ENCODE assay signal across 22 mouse cellular contexts in genomic region chr5:136578201-136578600, GRCm38 (mm10).
"Had no signal": no experiment of that assay in that cellular context is flagged by ENCODE, and none has a peak within 500 bp of the region (broad histone marks: within the 10 kb centered on the region; RNA-seq: fewer than 3 reads in every experiment).

No protein-coding gene starts in this region.

- DNase-seq: gastrocnemius, postnatal 14 days; gastrocnemius, postnatal 36 days; heart, adult 11 months; heart, postnatal 10 days; heart, postnatal 4 days; kidney, adult 18-20 months; kidney, adult 8-10 months; kidney, postnatal 10 days; kidney, postnatal 25 days; kidney, postnatal 4 days; layer of hippocampus, postnatal 36 days; liver; liver, embryonic 13.5 days had no signal

- H3K9me3 ChIP-seq: heart, embryonic 10.5 days; heart, embryonic 12.5 days; hindbrain, embryonic 12.5 days; intestine, embryonic 15.5 days; limb, embryonic 10.5 days; liver, embryonic 13.5 days had no signal

- H3K4me1 ChIP-seq: hindbrain, embryonic 12.5 days had no signal

- H3K4me3 ChIP-seq: heart, embryonic 10.5 days; heart, embryonic 12.5 days; hindbrain, embryonic 10.5 days; hindbrain, embryonic 12.5 days; intestine, embryonic 15.5 days; layer of hippocampus, adult 2 months; limb, embryonic 10.5 days; limb, embryonic 12.5 days; liver, embryonic 13.5 days had no signal

- H3K27ac ChIP-seq: heart, embryonic 10.5 days; hindbrain, embryonic 10.5 days; hindbrain, embryonic 12.5 days; hindbrain, embryonic 14.5 days; intestine, embryonic 15.5 days; layer of hippocampus, adult 2 months; limb, embryonic 10.5 days; limb, embryonic 12.5 days; liver, embryonic 13.5 days had no signal

- H3K36me3 ChIP-seq: heart, embryonic 10.5 days; heart, embryonic 12.5 days; hindbrain, embryonic 10.5 days; hindbrain, embryonic 12.5 days; intestine, embryonic 15.5 days; limb, embryonic 10.5 days; limb, embryonic 12.5 days; liver, embryonic 13.5 days had no signal
